Mouse (Mus musculus) liver, embryonic 14.5 days (tissue): Measurements from ENCODE around the gene Gm826. TPM values are rescaled to one million over a fixed set of nuclear protein-coding genes. Genes with fewer than 3 reads are reported as not detected.

ENCODE experiments used
- ATAC-seq: fragments of 200-750 bp; cut with Nextera tagmentation; 2 replicates; pipeline ENCODE4 v1.8.0; 2017; ENCODE audit warnings: moderate number of reproducible peaks, mild to moderate bottlenecking, moderate library complexity; ENCODE audit not compliant: insufficient read depth
- DNase-seq, 3 experiments: peaks; one replicate each; pipeline ENCODE4 v3.0.0-alpha.2; 2012 to 2013; ENCODE audit warnings: low read depth in 3 of 3, low spot score in 3 of 3
- H3K27ac ChIP-seq: fragments of 300-500 bp; sonication (generic); 2 replicates; pipeline ENCODE4 v1.5.1; 2014; ENCODE audit warnings: moderate library complexity, mild to moderate bottlenecking, control low read depth, inconsistent platforms
- H3K27me3 ChIP-seq: fragments of 300-500 bp; sonication (generic); 2 replicates; pipeline ENCODE4 v1.6.1; 2014; ENCODE audit warnings: mild to moderate bottlenecking, low read length, moderate library complexity; ENCODE audit not compliant: control insufficient read depth, insufficient read depth
- H3K36me3 ChIP-seq: fragments of 300-500 bp; sonication (generic); replicated peaks from 2 replicates; pipeline ENCODE4 v1.6.1; 2014; ENCODE audit warnings: low read depth; ENCODE audit not compliant: control insufficient read depth, insufficient read depth
- H3K4me1 ChIP-seq, 2 experiments: fragments of 200-500 bp in 1 of 2; fragments of 300-500 bp in 1 of 2; sonication (generic) in 1 of 2; replicated peaks; 2 replicates each; pipeline ENCODE4 v1.6.1; 2012 to 2014; ENCODE audit warnings: antibody characterized with exemption in 1 of 2, inconsistent platforms in 1 of 2, low read length in 1 of 2; ENCODE audit not compliant: control insufficient read depth in 2 of 2, insufficient read depth in 2 of 2
- H3K4me2 ChIP-seq: fragments of 300-500 bp; sonication (generic); 2 replicates; pipeline ENCODE4 v1.6.1; 2014; ENCODE audit warnings: low read depth, mild to moderate bottlenecking, control low read depth, moderate library complexity
- H3K4me3 ChIP-seq, 2 experiments: fragments of 200-500 bp in 1 of 2; fragments of 300-500 bp in 1 of 2; sonication (generic) in 1 of 2; 2 replicates each; pipeline ENCODE4 v1.5.1; 2012 to 2014; ENCODE audit warnings: low read depth in 2 of 2, low read length in 2 of 2, mild to moderate bottlenecking in 2 of 2, control low read depth in 1 of 2, inconsistent platforms in 1 of 2, moderate library complexity in 1 of 2; ENCODE audit not compliant: insufficient read depth in 1 of 2
- H3K9ac ChIP-seq: fragments of 300-500 bp; sonication (generic); replicated peaks from 2 replicates; pipeline ENCODE4 v1.6.1; 2014; ENCODE audit warnings: mild to moderate bottlenecking, control low read depth, moderate library complexity
- H3K9me3 ChIP-seq: fragments of 300-500 bp; sonication (generic); 2 replicates; pipeline ENCODE4 v1.6.1; 2016; ENCODE audit warnings: low read length, mixed read lengths; ENCODE audit not compliant: control insufficient read depth
- CTCF ChIP-seq: IDR thresholded peaks from 2 replicates; pipeline ENCODE4 v1.5.1; 2016; ENCODE audit warnings: antibody characterized with exemption, low read depth, control low read depth
- EP300 ChIP-seq: IDR thresholded peaks from 2 replicates; pipeline ENCODE4 v1.6.1; 2016; ENCODE audit warnings: antibody characterized with exemption, low read depth
- WGBS: fragments of 180-500 bp; shearing (Covaris S2); extraction: QIAGEN DNeasy Blood & Tissue Kit; methylation state at CpG from one replicate; pipeline ENCODE4 v1.1.7; 2014; ENCODE audit not compliant: insufficient replicate concordance; 5-methylcytosine and 5-hydroxymethylcytosine counted together
- polyA plus RNA-seq, 2 experiments: library from polyadenylated mRNA; depleted of rRNA in 1 of 2; stranded (reverse) in 1 of 2; unstranded in 1 of 2; fragments of >200 nt; fragmentation: Nextera tagmentation in 1 of 2; extraction: Ambion mirVana in 1 of 2; gene quantifications; 2 replicates each; pipeline versions ENCODE4 v1.2.1 to v1.2.3; 2012 to 2014

Gene Gm826
- polyA plus RNA-seq, 2 experiments = 5.3 to 7.0 TPM

DNA sequence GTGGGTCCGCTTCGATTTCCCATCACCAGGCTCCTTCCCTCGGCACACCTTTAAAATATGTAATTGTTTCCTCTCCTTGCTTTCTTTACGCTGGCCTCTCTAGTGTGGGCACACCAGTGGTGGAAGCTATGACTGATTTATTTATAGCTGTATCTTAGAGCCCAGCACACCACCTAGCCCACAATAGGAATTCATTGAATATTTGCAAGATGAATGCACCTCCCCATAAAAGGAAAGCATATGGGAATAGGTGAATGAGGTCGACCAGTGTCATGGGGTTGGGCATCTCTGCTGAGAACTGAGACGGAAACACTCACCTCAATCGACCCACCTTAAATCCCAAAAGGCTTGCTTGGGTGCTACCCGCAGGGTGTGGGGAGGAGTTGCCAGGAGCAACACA is 70.1 kb downstream of the Gm826 start:
- 63% methylated on average over 8 of the region's 8 CpGs for WGBS
- ATAC-seq (no peak), DNase-seq (no peak)
- Histone ChIP-seq H3K4me1 (no peaks in the 10 kb centered on the region), H3K27ac (no peak overlapping the region), H3K27me3 (no peaks in the 10 kb centered on the region), H3K4me3 (no peak overlapping the region), H3K9ac (no peak overlapping the region), H3K9me3 (no peaks in the 10 kb centered on the region), H3K4me2 (no peak overlapping the region), H3K36me3 (no peaks in the 10 kb centered on the region)
- no peak for TF ChIP-seq EP300
- TF ChIP-seq CTCF = no peak

DNA sequence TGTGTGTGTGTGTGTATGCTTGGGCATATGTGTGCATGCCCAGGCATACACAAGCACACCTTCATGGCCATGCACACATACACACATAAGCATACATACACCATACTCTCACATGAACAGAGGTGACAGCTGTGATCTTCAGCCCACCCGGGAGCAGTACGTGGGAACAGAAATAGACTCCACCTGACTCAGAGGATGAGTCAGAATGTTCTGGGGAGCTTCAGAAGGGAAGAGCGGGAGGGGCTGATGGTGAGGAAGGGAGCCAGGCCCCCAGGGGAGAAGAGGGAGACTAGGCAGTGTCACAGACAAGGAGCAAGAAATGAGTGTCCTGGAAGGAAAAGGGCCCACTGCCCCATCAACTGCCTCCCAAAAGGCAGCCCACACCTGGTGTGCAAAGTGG is 72.4 kb downstream of the Gm826 start:
- no peak overlapping the region for H3K27ac ChIP-seq
- H3K4me1 ChIP-seq = no peaks in the 10 kb centered on the region
- H3K9me3 ChIP-seq = no peaks in the 10 kb centered on the region
- H3K4me3 ChIP-seq = no peak overlapping the region
- H3K4me2 ChIP-seq = no peak overlapping the region
- TF ChIP-seq EP300 (no peak), CTCF (no peak)
- 60% methylated on average over 3 of the region's 3 CpGs for WGBS
- H3K27me3 ChIP-seq = no peaks in the 10 kb centered on the region
- no peaks in the 10 kb centered on the region for H3K36me3 ChIP-seq
- DNase-seq (no peak), ATAC-seq (no peak)
- H3K9ac ChIP-seq = no peak overlapping the region

Other genes with a start within 250 kb of the Gm826 start
- 2.0 and 2.2 TPM in 2 replicates for gene Mafb, start 32.9 kb upstream of the Gm826 start, polyA plus RNA-seq (2012; rRNA removed)
- gene Mafb, start 32.9 kb upstream of the Gm826 start, polyA plus RNA-seq (2014; fragmentation: Nextera tagmentation; extraction: Ambion mirVana) = 2.3 and 2.6 TPM in 2 replicates